Mouse (Mus musculus) forebrain, embryonic 13.5 days (tissue): ENCODE results near the gene Atg13. TPM values are rescaled to one million over a fixed set of nuclear protein-coding genes. Genes with fewer than 3 reads are reported as not detected.

ENCODE experiments used
- ATAC-seq: fragments of 200-750 bp; cut with Nextera tagmentation; 2 replicates; pipeline ENCODE4 v1.8.0; 2017
- H3K27ac ChIP-seq: fragments of 300-500 bp; sonication (generic); 2 replicates; pipeline ENCODE4 v1.5.1; 2015; ENCODE audit warnings: inconsistent platforms, mild to moderate bottlenecking, moderate library complexity
- H3K27me3 ChIP-seq: fragments of 300-500 bp; sonication (generic); 2 replicates; pipeline ENCODE4 v1.6.1; 2015; ENCODE audit warnings: mild to moderate bottlenecking, inconsistent platforms
- H3K36me3 ChIP-seq: fragments of 300-500 bp; sonication (generic); 2 replicates; pipeline ENCODE4 v1.6.1; 2015; ENCODE audit warnings: mild to moderate bottlenecking, inconsistent platforms; ENCODE audit not compliant: poor library complexity, severe bottlenecking
- H3K4me1 ChIP-seq: fragments of 300-500 bp; sonication (generic); 2 replicates; pipeline ENCODE4 v1.6.1; 2015; ENCODE audit warnings: inconsistent platforms
- H3K4me2 ChIP-seq: fragments of 300-500 bp; sonication (generic); 2 replicates; pipeline ENCODE4 v1.6.1; 2015; ENCODE audit warnings: inconsistent platforms, mild to moderate bottlenecking, moderate library complexity
- H3K4me3 ChIP-seq: fragments of 300-500 bp; sonication (generic); 2 replicates; pipeline ENCODE4 v1.5.1; 2015; ENCODE audit warnings: mild to moderate bottlenecking, inconsistent platforms
- H3K9ac ChIP-seq: fragments of 300-500 bp; sonication (generic); 2 replicates; pipeline ENCODE4 v1.6.1; 2015; ENCODE audit warnings: mild to moderate bottlenecking, inconsistent platforms
- H3K9me3 ChIP-seq: fragments of 300-500 bp; sonication (generic); replicated peaks from 2 replicates; pipeline ENCODE4 v1.6.1; 2016; ENCODE audit warnings: inconsistent platforms
- WGBS: fragments of 180-500 bp; shearing (Covaris S2); methylation state at CpG from one replicate; pipeline ENCODE4 v1.1.7; 2015; 5-methylcytosine and 5-hydroxymethylcytosine counted together
- polyA plus RNA-seq: library from polyadenylated mRNA; unstranded; fragments of >200 nt; fragmentation: Nextera tagmentation; extraction: Ambion mirVana; gene quantifications from 2 replicates; pipeline ENCODE4 v1.2.1, GENCODE M21; 2015

Gene Atg13
- polyA plus RNA-seq, 1 experiment from 2014 or later, result 29.4 TPM

DNA sequence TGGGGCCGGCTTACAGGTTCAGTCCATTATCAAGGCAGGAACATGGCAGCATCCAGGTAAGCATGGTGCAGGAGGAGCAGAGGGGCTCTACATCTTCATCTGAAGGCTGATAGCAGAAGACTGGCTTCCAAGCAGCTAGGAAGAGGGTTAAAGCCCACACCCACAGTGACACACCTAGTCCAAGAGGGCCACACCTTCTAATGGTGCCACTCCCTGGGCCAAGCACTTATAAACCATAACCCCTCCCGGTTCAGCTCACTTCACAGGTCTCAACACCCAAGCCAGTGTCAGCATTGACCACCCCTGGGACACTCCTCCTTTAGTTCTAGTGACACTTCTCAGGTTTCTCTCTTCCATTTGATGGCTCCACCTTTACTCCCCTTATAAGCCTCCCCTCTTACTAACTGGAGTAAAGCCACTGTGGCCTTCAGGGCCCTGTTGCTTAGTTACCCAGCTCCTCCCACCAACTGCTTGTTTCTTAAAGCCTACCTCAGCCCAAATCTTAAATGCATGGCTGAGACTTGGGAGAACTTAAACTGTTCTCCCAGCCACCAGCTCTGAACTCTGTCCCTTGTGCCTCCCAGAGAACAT, 67.5 kb downstream of the Atg13 start:
- ATAC-seq, result no peak
- H3K9ac ChIP-seq, result no peak overlapping the region
- no peaks in the 10 kb centered on the region for H3K27me3 ChIP-seq
- peaks cover 62% of the 10 kb centered on the region for H3K36me3 ChIP-seq
- no peaks in the 10 kb centered on the region for H3K9me3 ChIP-seq
- no peak overlapping the region for H3K27ac ChIP-seq
- no peak overlapping the region for H3K4me2 ChIP-seq
- H3K4me1 ChIP-seq, result no peaks in the 10 kb centered on the region
- H3K4me3 ChIP-seq, result no peak overlapping the region
- 91% methylated on average over 2 of the region's 2 CpGs for WGBS

DNA sequence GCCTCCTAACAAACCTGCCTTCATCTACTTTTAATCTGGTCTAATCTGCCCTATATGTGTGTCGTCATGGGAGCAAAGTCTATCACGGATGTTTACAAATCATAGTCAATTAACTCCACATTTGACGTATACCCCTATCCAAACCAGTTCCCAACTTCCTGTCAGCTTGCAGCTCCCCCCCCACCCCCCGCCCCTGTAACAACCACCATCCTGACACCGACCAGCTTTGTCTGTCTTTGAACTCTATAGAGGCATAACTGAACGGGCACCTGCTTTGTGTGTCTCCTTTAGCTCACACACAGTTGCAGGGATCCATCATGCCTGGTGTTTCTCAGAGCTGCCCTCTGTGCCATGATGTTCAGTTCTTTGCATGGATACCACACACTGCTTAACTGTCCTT, 71.4 kb downstream of the Atg13 start:
- Histone ChIP-seq H3K27me3 (no peaks in the 10 kb centered on the region), H3K4me1 (no peaks in the 10 kb centered on the region), H3K36me3 (peaks cover 22% of the 10 kb centered on the region), H3K4me3 (no peak overlapping the region), H3K4me2 (no peak overlapping the region), H3K27ac (no peak overlapping the region), H3K9me3 (no peaks in the 10 kb centered on the region), H3K9ac (no peak overlapping the region)
- WGBS, result 82% methylated on average over 6 of the region's 6 CpGs
- ATAC-seq, result no peak

DNA sequence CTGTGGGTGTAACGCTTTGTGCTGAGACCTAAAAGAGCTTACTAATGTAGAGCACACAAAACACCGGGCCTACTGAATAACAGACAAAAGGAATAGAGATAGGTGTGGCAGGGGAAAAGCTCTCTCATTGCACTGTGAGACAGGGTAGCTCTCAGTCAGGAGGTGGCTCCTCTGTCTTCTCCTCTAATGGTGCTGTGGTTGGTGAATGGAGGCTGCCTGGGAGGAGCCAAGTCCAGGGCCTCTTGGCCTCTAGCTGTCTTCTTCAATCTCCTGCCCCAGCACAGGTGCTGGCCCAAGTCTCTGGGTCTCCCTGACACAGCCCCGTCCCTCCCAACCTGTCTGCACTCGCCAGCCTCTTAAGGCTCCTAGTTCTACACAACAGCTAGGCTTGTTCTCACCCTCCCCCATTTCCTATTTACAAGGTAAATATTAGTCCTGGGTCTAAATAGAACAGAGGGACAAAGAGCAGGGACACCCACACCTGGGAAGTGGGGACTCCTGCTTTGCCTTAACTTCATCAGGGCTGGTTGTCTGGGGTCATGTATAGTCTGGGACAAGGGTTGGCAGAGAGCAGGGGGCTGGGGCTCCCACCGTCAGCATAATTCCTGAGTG, 73.5 kb downstream of the Atg13 start:
- ATAC-seq, result no peak
- Histone ChIP-seq H3K4me2 (no peak overlapping the region), H3K9ac (no peak overlapping the region), H3K4me1 (no peaks in the 10 kb centered on the region), H3K27ac (no peak overlapping the region), H3K4me3 (no peak overlapping the region), H3K9me3 (no peaks in the 10 kb centered on the region), H3K36me3 (peaks cover 3% of the 10 kb centered on the region; the same call in 1 of the 2 replicates), H3K27me3 (no peaks in the 10 kb centered on the region)
- WGBS, result 84% methylated on average over 5 of the region's 5 CpGs

DNA sequence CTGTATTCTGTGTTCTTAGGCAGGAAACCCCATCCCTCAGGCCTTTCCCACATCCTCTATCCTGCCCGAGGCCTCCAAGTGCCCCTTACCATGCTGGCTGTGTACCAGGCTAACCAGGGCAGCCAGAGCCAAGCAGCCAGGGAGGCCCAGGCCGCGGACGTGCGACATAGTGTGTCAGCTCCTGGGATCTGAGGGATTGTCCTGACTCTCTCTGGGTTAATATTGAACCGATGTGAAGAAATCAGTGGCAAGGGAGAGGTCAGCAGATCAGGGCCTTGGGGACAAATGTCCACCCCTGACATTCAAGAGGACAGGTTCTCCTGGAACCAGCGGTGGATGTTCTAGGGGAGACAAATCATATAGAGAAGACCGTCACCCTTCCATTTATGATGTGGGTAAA, 74.1 kb downstream of the Atg13 start, which contains the start of gene F2:
Gene F2 (minus strand): TSS at position 186 of the 400 bp plus-strand sequence.
- Histone ChIP-seq H3K27ac (no peak within 1 kb of the TSS), H3K9ac (no peak within 1 kb of the TSS), H3K36me3 (no peaks in the 10 kb centered on the region), H3K4me1 (no peaks in the 10 kb centered on the region), H3K9me3 (no peaks in the 10 kb centered on the region), H3K4me2 (no peak within 1 kb of the TSS), H3K4me3 (no peak within 1 kb of the TSS), H3K27me3 (no peaks in the 10 kb centered on the region)
- WGBS, result 91% methylated on average over 8 of the region's 8 CpGs
- ATAC-seq, result no peak

DNA sequence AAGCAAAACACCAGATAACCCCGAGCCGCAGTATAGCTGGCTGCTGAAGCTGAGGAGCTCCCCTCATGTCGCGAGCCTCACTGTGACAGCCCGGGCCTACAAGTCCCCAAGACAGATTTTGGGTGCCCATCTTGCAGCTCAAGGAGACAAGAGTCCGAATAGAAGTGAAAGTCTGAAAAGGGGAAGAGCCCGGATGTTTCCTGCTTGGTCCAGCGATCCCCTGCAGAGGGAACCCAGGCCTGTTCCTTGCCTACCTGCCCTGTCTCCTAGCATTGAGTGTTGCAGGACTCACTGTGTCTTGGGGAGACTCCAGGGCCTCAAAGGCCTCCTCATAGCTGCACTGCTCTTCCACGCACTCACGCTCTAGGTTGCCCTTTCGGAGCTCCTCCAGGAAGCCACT, 74.9 kb downstream of the Atg13 start:
- H3K4me3 ChIP-seq, result no peak overlapping the region
- H3K9ac ChIP-seq, result no peak overlapping the region
- 88% methylated on average over 11 of the region's 11 CpGs for WGBS
- no peaks in the 10 kb centered on the region for H3K4me1 ChIP-seq
- no peak overlapping the region for H3K4me2 ChIP-seq
- no peaks in the 10 kb centered on the region for H3K27me3 ChIP-seq
- ATAC-seq, result no peak
- H3K36me3 ChIP-seq, result no peaks in the 10 kb centered on the region
- no peak overlapping the region for H3K27ac ChIP-seq
- no peaks in the 10 kb centered on the region for H3K9me3 ChIP-seq

DNA sequence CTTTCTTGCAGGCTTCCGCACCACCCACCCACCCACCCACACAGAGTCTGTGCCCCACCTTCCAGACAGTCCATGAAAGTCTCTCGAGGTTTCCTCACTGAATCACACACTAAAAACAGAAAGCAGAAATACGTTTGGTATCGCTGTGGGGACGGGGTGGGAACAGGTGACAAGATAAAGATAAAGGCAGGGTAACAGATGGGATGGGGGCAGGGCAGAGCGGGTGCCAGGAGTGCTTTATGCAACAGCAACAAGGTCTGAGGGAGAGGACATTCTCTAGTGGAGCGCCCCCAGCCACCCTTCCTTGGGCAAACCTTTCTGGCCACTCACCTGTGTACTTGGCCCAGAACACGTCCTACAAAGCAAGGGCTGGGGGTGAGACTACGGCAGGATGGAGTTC, 75.5 kb downstream of the Atg13 start:
- WGBS, result 83% methylated on average over 9 of the region's 9 CpGs
- H3K9ac ChIP-seq, result no peak overlapping the region
- H3K36me3 ChIP-seq, result no peaks in the 10 kb centered on the region
- H3K27me3 ChIP-seq, result no peaks in the 10 kb centered on the region
- no peaks in the 10 kb centered on the region for H3K9me3 ChIP-seq
- no peak overlapping the region for H3K27ac ChIP-seq
- H3K4me2 ChIP-seq, result no peak overlapping the region
- H3K4me1 ChIP-seq, result no peaks in the 10 kb centered on the region
- H3K4me3 ChIP-seq, result no peak overlapping the region
- no peak for ATAC-seq

DNA sequence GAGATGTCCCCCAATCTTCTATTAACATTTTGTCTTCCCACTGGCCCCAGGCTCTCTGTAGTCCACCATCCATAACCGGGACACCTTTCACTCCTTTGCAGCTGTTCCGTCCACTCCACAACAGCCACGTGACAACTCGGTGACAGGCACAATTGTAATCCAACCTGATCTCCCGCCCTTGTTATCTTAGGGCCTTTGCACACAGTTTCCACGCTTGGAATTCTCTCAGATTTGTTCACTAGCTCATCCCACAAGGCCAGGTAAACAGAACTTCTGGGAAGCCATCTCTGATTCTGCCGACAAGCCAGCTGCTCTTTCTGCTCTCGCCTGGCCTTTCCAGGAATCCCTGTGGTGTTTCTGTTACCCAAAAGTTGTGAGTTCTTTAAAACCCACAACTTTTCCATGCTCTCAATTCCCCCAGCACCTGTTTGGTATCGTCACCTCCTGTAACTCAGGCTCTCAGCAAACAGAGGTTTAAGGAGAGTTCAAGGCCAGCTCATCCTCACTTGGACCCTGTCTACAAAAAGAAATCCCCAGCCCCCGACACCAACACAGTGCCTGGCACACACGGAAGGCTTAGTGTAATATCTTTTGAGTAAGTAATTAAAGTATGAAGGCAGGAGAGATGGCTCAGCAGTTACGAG, 76.9 kb downstream of the Atg13 start:
- no peak overlapping the region for H3K4me2 ChIP-seq
- no peak overlapping the region for H3K4me3 ChIP-seq
- no peaks in the 10 kb centered on the region for H3K9me3 ChIP-seq
- no peak for ATAC-seq
- no peaks in the 10 kb centered on the region for H3K36me3 ChIP-seq
- WGBS, result 86% methylated on average over 12 of the region's 12 CpGs
- H3K27me3 ChIP-seq, result no peaks in the 10 kb centered on the region
- no peak overlapping the region for H3K27ac ChIP-seq
- no peak overlapping the region for H3K9ac ChIP-seq
- H3K4me1 ChIP-seq, result no peaks in the 10 kb centered on the region

DNA sequence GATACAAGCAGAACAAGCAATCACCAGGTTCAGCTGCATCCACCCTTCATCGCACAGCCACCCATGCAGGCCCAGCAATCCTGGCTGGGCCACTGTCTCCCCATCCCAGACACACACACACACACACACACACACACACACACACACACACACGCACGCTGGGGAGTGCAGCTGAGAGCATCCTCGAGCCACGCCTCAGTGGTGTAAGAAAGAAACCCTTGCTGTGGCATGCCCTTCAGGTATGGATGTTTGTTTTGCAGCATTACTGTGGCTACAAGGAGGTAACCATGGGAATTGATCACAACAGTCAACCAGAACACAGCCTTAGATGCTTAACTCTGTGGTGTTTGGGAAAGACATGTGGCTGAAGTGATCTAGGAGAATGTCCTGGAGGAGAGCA, 78.1 kb downstream of the Atg13 start:
- H3K36me3 ChIP-seq, result no peaks in the 10 kb centered on the region
- 86% methylated on average over 5 of the region's 5 CpGs for WGBS

DNA sequence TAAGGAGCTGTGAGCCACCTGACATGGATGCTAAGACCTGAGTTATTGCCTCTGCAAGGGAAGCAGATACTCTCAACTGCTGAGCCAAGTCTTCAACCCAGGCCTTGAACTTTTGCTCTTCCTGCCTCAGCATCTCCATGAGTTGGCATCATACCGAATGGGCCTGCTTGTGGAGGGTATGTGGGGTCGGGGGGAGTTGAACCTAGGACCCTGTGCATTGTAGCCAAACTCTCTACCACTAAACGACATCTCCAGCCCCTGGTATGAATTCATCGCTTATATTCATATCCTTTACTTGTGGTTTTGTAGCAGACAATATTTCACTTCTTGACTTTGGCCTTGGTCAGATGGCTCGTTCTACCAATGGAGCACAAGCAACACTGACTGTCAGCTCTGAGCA, 78.5 kb downstream of the Atg13 start:
- no peak overlapping the region for H3K9ac ChIP-seq
- no peaks in the 10 kb centered on the region for H3K4me1 ChIP-seq
- H3K27ac ChIP-seq, result no peak overlapping the region
- no peak overlapping the region for H3K4me2 ChIP-seq
- H3K36me3 ChIP-seq, result no peaks in the 10 kb centered on the region
- WGBS, result 84% methylated on average over 5 of the region's 5 CpGs
- no peaks in the 10 kb centered on the region for H3K27me3 ChIP-seq
- H3K9me3 ChIP-seq, result no peaks in the 10 kb centered on the region
- H3K4me3 ChIP-seq, result no peak overlapping the region
- ATAC-seq, result no peak

More for the DNA sequence above, 78.1 kb downstream of the Atg13 start:
- Histone ChIP-seq H3K4me2 (no peak overlapping the region), H3K9me3 (no peaks in the 10 kb centered on the region), H3K27me3 (no peaks in the 10 kb centered on the region), H3K4me3 (no peak overlapping the region), H3K4me1 (no peaks in the 10 kb centered on the region), H3K27ac (no peak overlapping the region), H3K9ac (no peak overlapping the region)
- no peak for ATAC-seq

DNA sequence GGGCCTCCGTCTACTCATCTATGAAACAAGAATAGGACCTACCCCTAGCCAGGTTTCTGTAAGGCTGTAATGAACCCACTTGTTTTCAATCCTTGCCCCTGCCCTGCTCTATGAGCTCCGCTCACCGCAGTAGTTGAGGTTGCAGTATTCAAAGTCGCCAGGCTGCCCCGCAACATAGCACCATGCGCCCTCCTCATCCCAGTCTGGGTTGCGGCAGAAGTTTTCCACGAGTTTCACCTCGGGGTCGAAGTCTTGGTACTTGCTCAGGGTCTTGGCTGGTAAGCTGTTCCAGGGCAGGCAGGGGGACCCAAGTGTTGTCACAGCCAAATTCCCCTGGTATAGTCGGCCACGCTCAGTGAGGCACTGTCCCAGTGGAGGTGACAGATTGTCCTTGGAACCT, 80.0 kb downstream of the Atg13 start:
- Histone ChIP-seq H3K27me3 (no peaks in the 10 kb centered on the region), H3K36me3 (peaks cover 3% of the 10 kb centered on the region; the same call in 1 of the 2 replicates), H3K27ac (no peak overlapping the region), H3K4me3 (no peak overlapping the region), H3K4me1 (no peaks in the 10 kb centered on the region), H3K9ac (no peak overlapping the region), H3K9me3 (no peaks in the 10 kb centered on the region), H3K4me2 (no peak overlapping the region)
- WGBS, result 89% methylated on average over 12 of the region's 12 CpGs
- no peak for ATAC-seq

DNA sequence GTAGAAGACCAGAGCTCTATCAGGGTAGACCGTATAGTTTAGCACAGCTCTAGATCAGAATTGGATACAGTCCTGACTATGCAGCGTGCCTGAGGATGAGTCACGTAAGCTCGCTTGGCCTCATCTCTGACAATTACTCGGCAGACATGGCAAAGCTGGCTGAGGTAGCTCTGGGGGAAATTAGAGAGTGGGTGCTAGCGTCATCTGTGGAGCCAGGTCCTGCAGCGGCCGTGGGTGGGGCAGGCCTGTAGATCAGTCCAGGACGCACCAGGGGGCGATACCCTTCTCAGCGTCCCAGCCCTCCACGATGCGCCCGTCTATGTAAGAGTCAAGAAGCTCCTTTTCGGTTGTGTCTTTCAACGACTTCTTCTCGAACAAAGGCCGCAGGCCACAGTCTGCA, 80.7 kb downstream of the Atg13 start:
- no peaks in the 10 kb centered on the region for H3K4me1 ChIP-seq
- no peak overlapping the region for H3K4me2 ChIP-seq
- 82% methylated on average over 18 of the region's 18 CpGs for WGBS
- no peaks in the 10 kb centered on the region for H3K27me3 ChIP-seq
- no peak overlapping the region for H3K4me3 ChIP-seq
- H3K27ac ChIP-seq, result no peak overlapping the region
- ATAC-seq, result no peak
- peaks cover 5% of the 10 kb centered on the region; the same call in 1 of the 2 replicates for H3K36me3 ChIP-seq
- H3K9me3 ChIP-seq, result no peaks in the 10 kb centered on the region
- no peak overlapping the region for H3K9ac ChIP-seq

DNA sequence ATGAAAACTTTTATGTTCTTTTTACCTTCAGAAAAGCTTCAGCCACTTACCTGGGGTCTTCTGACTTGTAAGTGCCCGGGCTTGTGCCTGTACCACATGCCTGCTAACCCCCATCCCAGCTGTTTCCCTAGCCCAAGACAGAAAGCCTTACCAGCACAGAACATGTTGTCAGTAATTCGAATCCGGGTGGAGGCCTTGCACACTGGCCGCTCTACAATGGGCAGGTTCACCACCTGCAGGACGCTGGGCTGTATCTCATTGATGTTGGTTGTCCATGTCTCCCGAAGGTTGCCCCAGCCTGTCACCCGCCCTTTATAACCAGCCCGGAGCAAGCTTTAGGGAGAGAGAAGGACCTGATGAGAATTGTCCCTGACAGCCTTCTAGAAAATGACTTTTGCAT, 82.2 kb downstream of the Atg13 start:
- H3K4me3 ChIP-seq, result no peak overlapping the region
- H3K4me2 ChIP-seq, result no peak overlapping the region
- H3K27ac ChIP-seq, result no peak overlapping the region
- H3K36me3 ChIP-seq, result peaks cover 17% of the 10 kb centered on the region
- no peak overlapping the region for H3K9ac ChIP-seq
- WGBS, result 92% methylated on average over 8 of the region's 8 CpGs
- H3K9me3 ChIP-seq, result no peaks in the 10 kb centered on the region
- H3K4me1 ChIP-seq, result no peaks in the 10 kb centered on the region
- ATAC-seq, result no peak
- H3K27me3 ChIP-seq, result no peaks in the 10 kb centered on the region
